Mouse (Mus musculus) kidney, adult 11 months (tissue): ENCODE data around the gene Filip1l.
A peak's percentile ranks its signal among the peaks of the same experiment; 100 is the strongest.

Experiments used
- DNase-seq: peaks from one replicate; pipeline ENCODE4 v3.0.0; 2022

The Filip1l gene

GRCm38 (mm10) chr16:57437523-57438287, 84.8 kb downstream of the Filip1l start:
- DNase-seq = no peak

DNA sequence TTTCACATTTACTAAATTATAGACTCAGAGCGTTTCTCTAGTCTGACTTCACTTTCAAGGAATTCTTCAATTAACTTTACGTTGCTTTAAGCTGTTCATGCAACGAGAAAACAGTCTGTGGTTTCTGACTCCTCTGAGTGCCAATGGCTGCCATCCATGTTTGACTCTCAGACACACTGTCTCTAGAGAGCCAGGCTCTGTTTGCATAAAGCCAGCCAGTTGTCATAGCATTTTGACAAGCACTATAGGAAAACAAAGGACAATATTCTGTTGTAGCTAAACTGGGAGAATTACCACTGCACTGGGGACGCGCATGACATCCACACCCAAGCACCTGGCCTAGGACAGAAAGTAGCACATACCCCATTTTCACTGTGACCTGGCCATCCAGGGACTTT, 85.4 kb downstream of the Filip1l start:
- no peak for DNase-seq

DNA sequence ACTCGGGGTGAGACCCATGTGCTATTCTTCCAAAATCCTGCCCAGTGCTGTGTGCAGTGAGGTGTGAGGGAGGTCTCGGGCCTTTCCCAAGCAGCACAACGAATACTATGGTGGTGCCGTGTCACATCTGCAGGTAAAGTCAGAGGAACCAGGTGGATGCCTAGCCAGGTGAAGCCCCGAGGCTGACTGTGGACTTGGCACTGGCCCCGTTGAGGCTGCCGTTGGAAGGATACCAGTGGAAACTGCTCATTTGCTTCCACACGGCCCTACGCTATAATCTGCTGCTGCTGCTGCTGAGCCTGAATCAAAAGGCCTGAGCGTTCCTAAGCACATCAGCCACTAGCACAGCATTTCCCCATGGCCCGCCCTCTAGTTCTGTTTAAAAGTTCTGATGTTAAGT, 86.3 kb downstream of the Filip1l start:
- DNase-seq = peak; percentile 18

DNA sequence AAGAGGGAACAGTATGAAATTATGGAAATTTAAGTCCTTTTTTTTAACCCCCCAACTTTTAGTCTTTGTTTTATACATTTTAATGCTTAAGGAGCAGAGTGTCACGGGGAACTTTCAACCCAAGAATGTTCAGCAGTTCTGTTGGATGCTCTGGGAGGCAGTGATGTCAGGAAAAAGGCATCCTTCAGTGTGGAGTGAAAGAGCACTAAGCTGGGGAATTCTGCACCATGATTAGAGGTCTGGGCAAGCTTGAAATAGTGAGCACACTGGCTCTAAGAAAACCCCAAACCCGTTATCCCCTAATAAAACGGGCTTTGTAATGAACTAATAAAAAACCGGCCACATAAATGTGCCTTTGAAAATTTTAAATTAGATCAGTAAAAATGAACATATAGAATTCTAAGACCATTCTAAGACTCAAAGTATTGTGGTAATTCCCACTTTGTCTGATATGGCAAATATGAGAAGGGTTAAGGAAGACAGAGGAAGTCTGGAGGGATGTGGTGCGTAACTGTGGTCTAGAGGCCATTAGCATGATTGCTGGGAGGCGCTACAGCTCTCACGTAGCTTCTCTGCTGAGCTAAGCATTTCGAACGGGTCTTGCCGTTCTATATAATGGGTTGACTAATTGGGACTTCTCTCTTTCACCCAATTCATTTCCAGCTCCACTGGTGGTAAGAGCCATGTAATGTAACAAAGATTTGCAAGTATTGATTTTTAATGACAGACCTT, 88.0 kb downstream of the Filip1l start:
- DNase-seq = no peak

- DNase-seq = peak; percentile 33
Measured at GRCm38 (mm10) chr16:57445096-57446094, 92.5 kb downstream of the Filip1l start.

GRCm38 (mm10) chr16:57453009-57453408, 100.1 kb downstream of the Filip1l start:
- no peak for DNase-seq

DNA sequence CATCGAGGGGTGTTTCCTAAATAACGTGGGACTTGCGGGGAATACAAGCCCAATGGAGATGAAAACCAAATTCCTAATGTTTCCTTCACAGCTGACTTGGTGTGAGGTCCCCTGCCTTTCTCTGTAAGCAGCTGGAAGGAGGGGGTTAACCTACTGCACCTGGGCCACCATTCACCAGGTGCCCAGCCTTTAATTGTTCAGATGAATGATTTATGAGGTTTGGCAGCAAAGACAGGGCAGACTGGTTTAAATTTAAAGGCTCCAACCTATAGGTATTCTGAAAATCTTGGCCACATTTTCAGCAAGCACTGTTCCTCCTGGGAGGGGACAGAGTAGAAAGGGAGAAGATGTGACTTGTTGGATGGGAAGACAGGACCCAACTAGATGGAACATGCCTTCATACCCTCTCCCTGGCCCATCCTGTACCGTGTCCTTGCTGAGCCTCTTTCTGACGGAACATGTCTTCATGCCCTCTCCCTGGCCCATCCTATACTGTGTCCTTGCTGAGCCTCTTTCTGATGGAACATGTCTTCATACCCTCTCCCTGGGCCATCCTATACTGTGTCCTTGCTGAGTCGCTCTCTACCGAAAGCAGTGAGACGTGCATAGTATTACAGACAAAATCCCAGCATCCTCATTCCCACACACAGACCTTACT, 101.3 kb downstream of the Filip1l start:
- DNase-seq = no peak

GRCm38 (mm10) chr16:57455573-57455972, 102.7 kb downstream of the Filip1l start:
- DNase-seq = no peak

- no peak for DNase-seq
Measured at GRCm38 (mm10) chr16:57456003-57456402, 103.1 kb downstream of the Filip1l start.

GRCm38 (mm10) chr16:57465386-57465913, 112.6 kb downstream of the Filip1l start:
- DNase-seq = no peak

- no peak for DNase-seq
Measured at GRCm38 (mm10) chr16:57469301-57469700, 116.4 kb downstream of the Filip1l start.

DNA sequence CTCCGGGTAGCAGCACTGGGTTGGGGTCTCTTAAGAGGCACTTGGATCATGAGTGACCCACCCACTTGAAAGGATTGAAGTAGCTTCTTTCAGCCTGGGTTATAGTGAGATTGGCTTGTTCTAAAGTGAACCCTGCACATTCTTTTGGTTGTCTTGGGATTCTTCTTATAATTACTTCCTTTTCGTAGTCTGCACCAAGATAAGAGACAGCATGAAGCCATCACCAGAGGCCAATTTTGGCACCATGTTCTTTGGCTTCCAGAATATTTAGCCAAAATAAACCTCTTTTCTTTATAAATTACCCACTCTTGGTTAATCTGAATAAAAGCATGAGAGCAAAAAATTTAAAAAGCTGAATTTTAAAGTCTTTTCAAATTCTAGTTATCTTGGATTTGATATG, 117.0 kb downstream of the Filip1l start:
- DNase-seq = no peak

DNA sequence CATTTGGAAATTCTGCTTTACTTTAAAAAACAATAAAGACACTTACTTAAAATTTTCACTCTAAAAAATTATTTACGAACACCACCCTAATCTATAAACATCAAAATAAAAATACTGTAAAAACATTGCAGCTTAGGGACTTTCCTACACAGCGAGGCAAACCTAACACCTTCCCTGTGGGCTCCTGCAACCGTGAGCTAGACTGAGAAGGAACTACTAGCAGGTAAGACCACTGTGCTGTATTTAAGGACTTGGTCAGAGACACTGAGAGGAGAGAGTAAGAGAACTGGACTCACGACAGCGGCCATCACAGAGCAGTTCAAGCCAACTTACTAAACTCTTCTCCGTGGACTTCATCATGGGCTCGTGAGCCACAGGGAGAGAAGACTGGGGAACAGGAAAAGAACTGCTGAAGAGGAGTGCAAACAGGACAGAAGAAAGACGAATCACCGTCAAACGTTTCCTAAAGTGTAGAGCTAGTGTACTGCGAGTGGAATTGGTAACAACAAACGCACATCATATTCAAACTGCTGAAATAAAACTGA, 117.5 kb downstream of the Filip1l start:
- DNase-seq = no peak

DNA sequence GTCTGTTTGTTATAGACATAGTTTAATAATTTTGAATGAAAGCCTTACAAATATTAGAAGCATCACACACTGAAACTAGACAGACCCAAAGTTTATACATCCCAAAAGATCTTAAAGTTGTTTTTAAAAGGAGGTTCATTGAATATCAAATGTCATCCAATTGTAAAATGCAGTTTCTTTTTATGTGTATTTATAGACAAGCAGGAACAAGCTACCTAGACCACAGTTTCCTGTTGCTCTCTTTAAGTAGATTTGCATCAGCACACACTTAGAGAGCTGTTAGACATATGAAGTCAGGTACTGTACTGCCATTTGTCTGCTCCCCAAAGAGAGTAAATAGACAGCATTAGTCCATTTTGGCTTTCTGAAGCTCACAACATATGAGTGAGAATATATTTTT, 118.2 kb downstream of the Filip1l start:
- no peak for DNase-seq

- no peak for DNase-seq
Measured at GRCm38 (mm10) chr16:57473415-57474085, 120.7 kb downstream of the Filip1l start.

DNA sequence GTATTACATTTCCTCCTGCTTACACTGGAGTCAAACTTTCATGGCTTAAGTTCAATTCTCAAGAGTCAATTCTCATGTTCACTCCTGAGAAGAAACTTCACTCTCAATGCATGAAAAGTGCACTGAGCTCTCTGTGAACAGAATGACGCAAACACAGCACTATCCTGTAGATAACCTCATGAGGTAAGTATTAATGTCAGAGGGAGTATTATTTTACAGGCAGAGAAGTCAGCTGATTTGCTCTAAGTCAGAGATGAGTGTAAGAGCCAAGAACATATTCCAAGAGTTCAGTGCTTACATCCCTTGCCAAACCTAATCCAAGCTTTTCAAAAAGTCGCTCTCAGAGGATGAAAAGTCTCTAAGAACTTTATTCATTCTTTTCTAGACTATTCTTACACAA, 125.6 kb downstream of the Filip1l start:
- no peak for DNase-seq

GRCm38 (mm10) chr16:57479776-57480175, 126.9 kb downstream of the Filip1l start:
- no peak for DNase-seq

- no peak for DNase-seq
Measured at GRCm38 (mm10) chr16:57482264-57482663, 129.4 kb downstream of the Filip1l start.

DNA sequence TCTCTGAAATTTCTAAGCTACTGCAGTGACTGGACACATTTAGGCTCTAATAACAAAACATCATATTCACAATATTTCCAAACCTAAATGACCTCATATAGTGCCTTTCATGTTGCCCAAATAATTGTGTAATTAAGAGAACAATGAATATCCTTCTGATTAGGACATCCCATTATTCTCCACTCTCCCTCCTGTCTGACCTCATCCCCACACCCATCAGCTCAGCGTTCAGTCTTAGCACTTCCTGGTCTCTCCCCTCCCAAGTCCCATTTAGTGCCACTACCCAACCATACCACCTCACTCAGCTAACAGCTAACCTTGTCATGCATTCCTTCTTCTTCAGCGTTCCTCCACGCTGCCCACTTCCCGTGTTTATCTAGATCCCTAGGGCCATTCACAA, 130.0 kb downstream of the Filip1l start:
- DNase-seq = no peak

- no peak for DNase-seq
Measured at GRCm38 (mm10) chr16:57483503-57483902, 130.6 kb downstream of the Filip1l start.

- DNase-seq = no peak
Measured at GRCm38 (mm10) chr16:57484043-57484795, 131.3 kb downstream of the Filip1l start.
